Mouse (Mus musculus) brown adipose tissue, adult 24 weeks (tissue): ENCODE data around the gene Styk1. TPM values are rescaled to one million over a fixed set of nuclear protein-coding genes. Genes with fewer than 3 reads are reported as not detected.

ENCODE experiments used
- H3K27ac ChIP-seq: fragments of 200-500 bp; replicated peaks from 2 replicates; pipeline ENCODE4 v1.5.1; 2012; ENCODE audit warnings: low read depth, mild to moderate bottlenecking, low read length
- H3K4me1 ChIP-seq: fragments of 200-500 bp; 2 replicates; pipeline ENCODE4 v1.6.1; 2012; ENCODE audit warnings: low read length, mixed read lengths; ENCODE audit not compliant: control insufficient read depth, insufficient read depth, insufficient read length
- H3K4me3 ChIP-seq: fragments of 200-500 bp; 2 replicates; pipeline ENCODE4 v1.5.1; 2012; ENCODE audit warnings: low read depth, mild to moderate bottlenecking, low read length, moderate library complexity; ENCODE audit not compliant: insufficient read depth
- polyA plus RNA-seq: library from polyadenylated mRNA; stranded (reverse); fragments of >200 nt; gene quantifications from 2 replicates; pipeline ENCODE4 v1.2.4, GENCODE M21; 2012; ENCODE audit not compliant: missing spikeins, insufficient read depth, insufficient read length

Styk1 gene
- polyA plus RNA-seq, 1 experiment, result not detected

GRCm38 (mm10) chr6:131339309-131339708 lies 14.1 kb downstream of the Styk1 start:
- Histone ChIP-seq H3K4me3 (no peak overlapping the region), H3K27ac (no peak overlapping the region), H3K4me1 (no peaks in the 10 kb centered on the region)

- H3K4me1 ChIP-seq, result no peaks in the 10 kb centered on the region
- H3K27ac ChIP-seq, result no peak overlapping the region
- H3K4me3 ChIP-seq, result no peak overlapping the region
These were observed 14.6 kb downstream of the Styk1 start for GRCm38 (mm10) chr6:131338787-131339186.

- Histone ChIP-seq H3K27ac (no peak overlapping the region), H3K4me3 (no peak overlapping the region), H3K4me1 (no peaks in the 10 kb centered on the region)
These were observed 26.3 kb downstream of the Styk1 start for GRCm38 (mm10) chr6:131327076-131327475.

GRCm38 (mm10) chr6:131321854-131322639 lies 31.4 kb downstream of the Styk1 start:
- no peak overlapping the region for H3K27ac ChIP-seq

GRCm38 (mm10) chr6:131316155-131317101 lies 37.0 kb downstream of the Styk1 start:
- H3K4me1 ChIP-seq, result no peaks in the 10 kb centered on the region
- no peak overlapping the region for H3K4me3 ChIP-seq
- no peak overlapping the region for H3K27ac ChIP-seq

More at GRCm38 (mm10) chr6:131321854-131322639, 31.4 kb downstream of the Styk1 start:
- H3K4me1 ChIP-seq, result no peaks in the 10 kb centered on the region
- no peak overlapping the region for H3K4me3 ChIP-seq

GRCm38 (mm10) chr6:131308031-131308430 lies 45.4 kb downstream of the Styk1 start:
- Histone ChIP-seq H3K27ac (no peak overlapping the region), H3K4me1 (no peaks in the 10 kb centered on the region), H3K4me3 (no peak overlapping the region)

GRCm38 (mm10) chr6:131304776-131305175 lies 48.6 kb downstream of the Styk1 start:
- no peak overlapping the region for H3K27ac ChIP-seq

GRCm38 (mm10) chr6:131298531-131298930 lies 54.9 kb downstream of the Styk1 start:
- no peak overlapping the region for H3K4me3 ChIP-seq
- H3K27ac ChIP-seq, result no peak overlapping the region
- no peaks in the 10 kb centered on the region for H3K4me1 ChIP-seq

More at GRCm38 (mm10) chr6:131304776-131305175, 48.6 kb downstream of the Styk1 start:
- Histone ChIP-seq H3K4me1 (no peaks in the 10 kb centered on the region), H3K4me3 (no peak overlapping the region)

GRCm38 (mm10) chr6:131294435-131295112 lies 58.8 kb downstream of the Styk1 start:
- no peak overlapping the region for H3K4me3 ChIP-seq
- H3K27ac ChIP-seq, result no peak overlapping the region
- peaks cover 3% of the 10 kb centered on the region; the same call in 1 of the 2 replicates for H3K4me1 ChIP-seq

- H3K4me1 ChIP-seq, result peaks cover 3% of the 10 kb centered on the region; the same call in 1 of the 2 replicates
- H3K27ac ChIP-seq, result no peak overlapping the region
- H3K4me3 ChIP-seq, result no peak overlapping the region
These were observed 59.5 kb downstream of the Styk1 start for GRCm38 (mm10) chr6:131293916-131294315.

GRCm38 (mm10) chr6:131292991-131293788 lies 60.2 kb downstream of the Styk1 start, which contains the start of gene Magohb:
Magohb (minus strand) TSS chr6:131293244.
- Histone ChIP-seq H3K4me3 (peak within 1 kb of the TSS; percentile 99), H3K27ac (peak within 1 kb of the TSS; percentile 85), H3K4me1 (peaks cover 3% of the 10 kb centered on the region; the same call in 1 of the 2 replicates)

GRCm38 (mm10) chr6:131292276-131292990 lies 61.0 kb downstream of the Styk1 start:
- peak overlapping the region; percentile 85 for H3K27ac ChIP-seq
- H3K4me1 ChIP-seq, result peaks cover 3% of the 10 kb centered on the region; the same call in 1 of the 2 replicates
- H3K4me3 ChIP-seq, result peak overlapping the region; percentile 99

GRCm38 (mm10) chr6:131290430-131290829 lies 63.0 kb downstream of the Styk1 start:
- Histone ChIP-seq H3K4me3 (no peak overlapping the region), H3K4me1 (peaks cover 3% of the 10 kb centered on the region; the same call in 1 of the 2 replicates), H3K27ac (no peak overlapping the region)
